Mouse (Mus musculus) neural tube, embryonic 12.5 days (tissue): ENCODE measurements around the gene Loxl4. TPM values are rescaled to one million over a fixed set of nuclear protein-coding genes. Genes with fewer than 3 reads are reported as not detected.

Source experiments
- ATAC-seq: fragments of 200-750 bp; cut with Nextera tagmentation; 2 replicates; pipeline ENCODE4 v1.8.0; 2017; ENCODE audit warnings: low read depth, mild to moderate bottlenecking, moderate TSS enrichment, moderate library complexity; ENCODE audit not compliant: low FRiP score
- H3K27ac ChIP-seq: fragments of 300-500 bp; sonication (generic); 2 replicates; pipeline ENCODE4 v1.5.1; 2016
- H3K27me3 ChIP-seq: fragments of 300-500 bp; sonication (generic); replicated peaks from 2 replicates; pipeline ENCODE4 v1.6.1; 2016; ENCODE audit warnings: mild to moderate bottlenecking
- H3K36me3 ChIP-seq: fragments of 300-500 bp; sonication (generic); 2 replicates; pipeline ENCODE4 v1.6.1; 2016; ENCODE audit warnings: mild to moderate bottlenecking
- H3K4me1 ChIP-seq: fragments of 300-500 bp; sonication (generic); 2 replicates; pipeline ENCODE4 v1.6.1; 2016
- H3K4me2 ChIP-seq: fragments of 300-500 bp; sonication (generic); replicated peaks from 2 replicates; pipeline ENCODE4 v1.6.1; 2016; ENCODE audit warnings: mild to moderate bottlenecking
- H3K4me3 ChIP-seq: fragments of 300-500 bp; sonication (generic); 2 replicates; pipeline ENCODE4 v1.5.1; 2016
- H3K9ac ChIP-seq: fragments of 300-500 bp; sonication (generic); 2 replicates; pipeline ENCODE4 v1.6.1; 2016; ENCODE audit warnings: mild to moderate bottlenecking
- H3K9me3 ChIP-seq: fragments of 300-500 bp; sonication (generic); 2 replicates; pipeline ENCODE4 v1.6.1; 2016; ENCODE audit warnings: mild to moderate bottlenecking
- WGBS: fragments of 180-500 bp; shearing (Covaris S2); methylation state at CpG from one replicate; pipeline ENCODE4 v1.1.7; 2016; 5-methylcytosine and 5-hydroxymethylcytosine counted together
- polyA plus RNA-seq: library from polyadenylated mRNA; unstranded; fragments of >200 nt; fragmentation: Nextera tagmentation; extraction: Ambion mirVana; gene quantifications from 2 replicates; pipeline ENCODE4 v1.2.1, GENCODE M21; 2016

The Loxl4 gene
- polyA plus RNA-seq, 1 experiment from 2014 or later, result 0.55 TPM

- 85% methylated on average over 8 of the region's 8 CpGs for WGBS
- Histone ChIP-seq H3K9me3 (no peaks in the 10 kb centered on the region), H3K36me3 (no peaks in the 10 kb centered on the region), H3K4me1 (peaks cover 4% of the 10 kb centered on the region; the same call in 1 of the 2 replicates), H3K27ac (no peak overlapping the region), H3K4me3 (no peak overlapping the region), H3K9ac (no peak overlapping the region), H3K27me3 (no peaks in the 10 kb centered on the region), H3K4me2 (no peak overlapping the region)
- ATAC-seq, result no peak
Measured at GRCm38 (mm10) chr19:42602576-42602975, 10.0 kb downstream of the Loxl4 start.

- Histone ChIP-seq H3K36me3 (no peaks in the 10 kb centered on the region), H3K4me2 (no peak overlapping the region), H3K9me3 (no peaks in the 10 kb centered on the region), H3K27ac (no peak overlapping the region), H3K27me3 (no peaks in the 10 kb centered on the region), H3K9ac (no peak overlapping the region), H3K4me3 (no peak overlapping the region), H3K4me1 (peaks cover 4% of the 10 kb centered on the region; the same call in 1 of the 2 replicates)
- no peak for ATAC-seq
- 82% methylated on average over 8 of the region's 8 CpGs for WGBS
Measured at GRCm38 (mm10) chr19:42602041-42602440, 10.6 kb downstream of the Loxl4 start.

DNA sequence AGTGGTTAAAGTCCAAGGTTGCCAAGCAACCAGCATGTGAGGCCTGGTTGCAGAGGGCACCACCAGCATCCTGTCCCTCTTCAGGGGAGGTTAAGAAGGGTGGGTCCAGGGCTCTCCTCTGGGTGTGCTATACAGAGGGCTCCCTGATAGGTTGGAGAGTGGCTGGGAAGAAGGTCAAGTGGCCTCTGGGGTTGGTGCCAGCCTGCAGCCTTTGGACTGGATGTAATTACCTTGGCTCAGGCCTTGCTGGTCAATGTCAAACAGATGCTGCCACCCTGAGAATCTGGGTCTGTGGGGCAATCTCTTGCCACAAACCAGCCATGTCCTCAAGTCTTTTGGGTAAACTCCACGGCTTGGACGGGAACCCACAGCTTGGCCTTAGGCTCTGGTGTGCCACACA lies 11.2 kb downstream of the Loxl4 start:
- no peak overlapping the region for H3K4me3 ChIP-seq
- no peak overlapping the region for H3K9ac ChIP-seq
- H3K27ac ChIP-seq, result no peak overlapping the region
- H3K4me1 ChIP-seq, result peaks cover 4% of the 10 kb centered on the region; the same call in 1 of the 2 replicates
- no peak overlapping the region for H3K4me2 ChIP-seq
- H3K36me3 ChIP-seq, result no peaks in the 10 kb centered on the region
- WGBS, result 91% methylated on average over 2 of the region's 2 CpGs
- H3K9me3 ChIP-seq, result no peaks in the 10 kb centered on the region
- ATAC-seq, result no peak
- no peaks in the 10 kb centered on the region for H3K27me3 ChIP-seq

- 77% methylated on average over 3 of the region's 3 CpGs for WGBS
- H3K4me2 ChIP-seq, result no peak overlapping the region
- no peaks in the 10 kb centered on the region for H3K27me3 ChIP-seq
- no peak overlapping the region for H3K27ac ChIP-seq
- ATAC-seq, result no peak
- H3K4me1 ChIP-seq, result peaks cover 4% of the 10 kb centered on the region; the same call in 1 of the 2 replicates
- H3K4me3 ChIP-seq, result no peak overlapping the region
- no peaks in the 10 kb centered on the region for H3K36me3 ChIP-seq
- no peak overlapping the region for H3K9ac ChIP-seq
- H3K9me3 ChIP-seq, result no peaks in the 10 kb centered on the region
Measured at GRCm38 (mm10) chr19:42600591-42600990, 12.0 kb downstream of the Loxl4 start.

GRCm38 (mm10) chr19:42599891-42600290 lies 12.7 kb downstream of the Loxl4 start:
- no peak overlapping the region for H3K4me3 ChIP-seq
- peaks cover 5% of the 10 kb centered on the region for H3K36me3 ChIP-seq
- no peak overlapping the region for H3K9ac ChIP-seq
- no peaks in the 10 kb centered on the region for H3K27me3 ChIP-seq
- no peak overlapping the region for H3K27ac ChIP-seq
- no peak for ATAC-seq
- H3K4me2 ChIP-seq, result no peak overlapping the region
- peaks cover 4% of the 10 kb centered on the region; the same call in 1 of the 2 replicates for H3K4me1 ChIP-seq
- no peaks in the 10 kb centered on the region for H3K9me3 ChIP-seq
- 89% methylated on average over 17 of the region's 17 CpGs for WGBS

- Histone ChIP-seq H3K9ac (no peak overlapping the region), H3K36me3 (peaks cover 11% of the 10 kb centered on the region), H3K9me3 (no peaks in the 10 kb centered on the region), H3K4me1 (no peaks in the 10 kb centered on the region), H3K4me2 (no peak overlapping the region), H3K27ac (no peak overlapping the region), H3K4me3 (no peak overlapping the region), H3K27me3 (no peaks in the 10 kb centered on the region)
- no peak for ATAC-seq
- WGBS, result 95% methylated on average over 6 of the region's 6 CpGs
Measured at GRCm38 (mm10) chr19:42597896-42598295, 14.7 kb downstream of the Loxl4 start.

- H3K4me3 ChIP-seq, result no peak overlapping the region
- no peaks in the 10 kb centered on the region for H3K27me3 ChIP-seq
- H3K9me3 ChIP-seq, result no peaks in the 10 kb centered on the region
- WGBS, result 96% methylated on average over 12 of the region's 12 CpGs
- H3K4me2 ChIP-seq, result no peak overlapping the region
- no peaks in the 10 kb centered on the region for H3K4me1 ChIP-seq
- H3K9ac ChIP-seq, result no peak overlapping the region
- peaks cover 11% of the 10 kb centered on the region for H3K36me3 ChIP-seq
- H3K27ac ChIP-seq, result no peak overlapping the region
- no peak for ATAC-seq
Measured at GRCm38 (mm10) chr19:42597286-42597685, 15.3 kb downstream of the Loxl4 start.

DNA sequence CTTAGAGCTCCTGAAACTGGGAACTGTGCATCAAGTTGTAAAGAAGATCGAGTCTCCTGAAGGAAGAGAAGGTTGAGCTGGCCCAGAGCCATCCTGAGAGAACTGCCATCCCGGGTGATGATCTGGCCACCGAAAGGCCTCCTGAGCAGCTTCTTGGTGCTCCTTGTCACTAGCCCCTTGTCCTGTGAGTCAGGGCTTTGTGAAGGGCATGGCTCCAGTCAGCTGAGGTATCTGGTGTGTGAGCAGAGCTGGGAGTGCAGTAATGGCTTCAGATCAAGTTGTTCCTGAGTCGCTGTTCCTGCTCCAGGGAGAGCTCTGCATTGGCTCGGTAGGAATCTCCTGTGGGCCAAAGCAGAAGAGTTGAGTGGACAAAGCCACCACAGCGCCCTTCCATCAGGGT lies 17.5 kb downstream of the Loxl4 start:
- no peak overlapping the region for H3K9ac ChIP-seq
- ATAC-seq, result no peak
- 97% methylated on average over 6 of the region's 6 CpGs for WGBS
- no peak overlapping the region for H3K4me3 ChIP-seq
- H3K4me1 ChIP-seq, result no peaks in the 10 kb centered on the region
- H3K9me3 ChIP-seq, result no peaks in the 10 kb centered on the region
- no peak overlapping the region for H3K27ac ChIP-seq
- no peak overlapping the region for H3K4me2 ChIP-seq
- H3K27me3 ChIP-seq, result no peaks in the 10 kb centered on the region
- H3K36me3 ChIP-seq, result peaks cover 26% of the 10 kb centered on the region

- Histone ChIP-seq H3K4me1 (no peaks in the 10 kb centered on the region), H3K27ac (no peak overlapping the region), H3K9me3 (no peaks in the 10 kb centered on the region), H3K4me2 (no peak overlapping the region), H3K27me3 (no peaks in the 10 kb centered on the region), H3K4me3 (no peak overlapping the region), H3K9ac (no peak overlapping the region), H3K36me3 (peaks cover 26% of the 10 kb centered on the region)
- no peak for ATAC-seq
- WGBS, result 93% methylated on average over 6 of the region's 6 CpGs
Measured at GRCm38 (mm10) chr19:42593456-42593855, 19.2 kb downstream of the Loxl4 start.

DNA sequence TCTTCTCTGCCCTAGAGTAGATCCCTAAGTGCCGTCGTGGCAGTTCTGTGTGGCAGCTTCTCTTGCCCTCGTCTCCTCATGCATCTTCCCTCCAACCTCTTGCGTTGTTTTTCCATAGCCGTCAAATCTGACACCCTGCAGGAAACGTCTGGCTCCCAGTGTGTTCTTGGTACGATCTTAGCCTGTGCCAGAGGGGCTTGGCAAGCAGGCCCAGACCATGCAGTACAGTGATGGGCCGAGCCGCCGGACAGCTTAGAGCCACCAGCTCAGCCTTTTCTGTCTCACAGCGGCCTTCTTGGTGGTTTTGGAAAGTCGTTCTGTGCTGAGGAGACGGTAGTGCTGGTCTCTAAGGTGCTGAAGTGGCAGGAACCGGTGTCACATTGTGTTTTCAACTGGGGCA lies 21.1 kb downstream of the Loxl4 start:
- Histone ChIP-seq H3K9me3 (no peaks in the 10 kb centered on the region), H3K4me3 (no peak overlapping the region), H3K4me2 (no peak overlapping the region), H3K4me1 (no peaks in the 10 kb centered on the region), H3K36me3 (peaks cover 26% of the 10 kb centered on the region), H3K9ac (no peak overlapping the region), H3K27me3 (no peaks in the 10 kb centered on the region), H3K27ac (no peak overlapping the region)
- 59% methylated on average over 14 of the region's 14 CpGs for WGBS
- no peak for ATAC-seq

- Histone ChIP-seq H3K27me3 (no peaks in the 10 kb centered on the region), H3K27ac (no peak overlapping the region)
- WGBS, result 70% methylated on average over 1 of the region's 1 CpGs
Measured at GRCm38 (mm10) chr19:42589246-42589645, 23.4 kb downstream of the Loxl4 start.

GRCm38 (mm10) chr19:42587704-42588103 lies 24.9 kb downstream of the Loxl4 start:
- 78% methylated on average over 2 of the region's 2 CpGs for WGBS
- no peaks in the 10 kb centered on the region for H3K9me3 ChIP-seq
- ATAC-seq, result no peak
- H3K36me3 ChIP-seq, result peaks cover 23% of the 10 kb centered on the region; the same call in 1 of the 2 replicates
- no peak overlapping the region for H3K4me2 ChIP-seq
- H3K27me3 ChIP-seq, result no peaks in the 10 kb centered on the region
- H3K9ac ChIP-seq, result no peak overlapping the region
- H3K4me1 ChIP-seq, result no peaks in the 10 kb centered on the region
- H3K27ac ChIP-seq, result no peak overlapping the region
- no peak overlapping the region for H3K4me3 ChIP-seq

More at GRCm38 (mm10) chr19:42589246-42589645, 23.4 kb downstream of the Loxl4 start:
- no peak overlapping the region for H3K4me3 ChIP-seq
- no peak for ATAC-seq
- no peak overlapping the region for H3K4me2 ChIP-seq
- no peaks in the 10 kb centered on the region for H3K4me1 ChIP-seq
- no peaks in the 10 kb centered on the region for H3K9me3 ChIP-seq
- no peak overlapping the region for H3K9ac ChIP-seq
- peaks cover 19% of the 10 kb centered on the region for H3K36me3 ChIP-seq

GRCm38 (mm10) chr19:42584188-42584587 lies 28.4 kb downstream of the Loxl4 start:
- H3K9me3 ChIP-seq, result no peaks in the 10 kb centered on the region
- H3K27ac ChIP-seq, result no peak overlapping the region
- no peak overlapping the region for H3K4me2 ChIP-seq
- H3K4me3 ChIP-seq, result no peak overlapping the region
- no peak overlapping the region for H3K9ac ChIP-seq
- H3K27me3 ChIP-seq, result no peaks in the 10 kb centered on the region
- no peaks in the 10 kb centered on the region for H3K4me1 ChIP-seq
- ATAC-seq, result no peak
- peaks cover 7% of the 10 kb centered on the region; the same call in 1 of the 2 replicates for H3K36me3 ChIP-seq
- 88% methylated on average over 3 of the region's 3 CpGs for WGBS
